Mouse (Mus musculus): ENCODE results near the gene Snw1. TPM values are rescaled to one million over a fixed set of nuclear protein-coding genes. Genes with fewer than 3 reads are reported as not detected.

Gene Snw1
- total RNA-seq, 1 experiment = 85.1 TPM

DNA sequence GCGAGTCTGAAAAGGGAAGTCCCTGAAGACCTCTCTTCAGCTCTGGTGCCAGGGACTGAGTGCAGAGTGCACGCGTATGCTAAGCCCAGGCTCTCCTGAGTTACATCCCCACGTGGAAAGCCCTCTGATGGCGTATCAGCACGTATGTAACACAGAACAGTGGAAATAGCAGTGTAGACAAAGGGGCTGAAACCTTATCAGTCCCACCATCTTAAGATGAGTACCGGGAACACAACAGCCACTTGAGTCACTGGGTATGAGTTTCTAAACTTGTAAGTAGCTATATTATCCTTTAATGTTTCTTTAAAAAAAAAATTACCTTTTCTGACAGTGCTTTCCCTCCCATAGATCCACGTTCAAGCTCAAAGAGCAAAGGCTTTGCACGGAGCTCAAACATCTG is 22.6 kb downstream of the Snw1 start:
- DNase-seq (ENCODE audit: low read depth, low spot score) = no peak
- Histone ChIP-seq H3K4me3 (ENCODE audit: insufficient read depth in 1 of 2, low read depth in 1 of 2, low read length in 2 of 2, poor library complexity in 1 of 2, severe bottlenecking in 1 of 2) (no peak overlapping the region), H3K36me3 (ENCODE audit: control insufficient read depth, insufficient read depth, low read length, poor library complexity, severe bottlenecking) (peaks cover 35% of the 10 kb centered on the region), H3K4me1 (ENCODE audit: control insufficient read depth in 2 of 2, insufficient read depth in 2 of 2, low read length in 2 of 2, poor library complexity in 1 of 2) (no peaks in the 10 kb centered on the region), H3K9ac (ENCODE audit: insufficient read depth, low read depth, low read length, poor library complexity, severe bottlenecking) (no peak overlapping the region), H3K9me3 (ENCODE audit: control insufficient read depth, insufficient read depth, low read depth, low read length) (no peaks in the 10 kb centered on the region), H3K27ac (ENCODE audit: insufficient read depth, low read depth, low read length, poor library complexity, severe bottlenecking) (no peak overlapping the region)
- TF ChIP-seq ZNF384 (IDR thresholded peaks at IDR 0.05; ENCODE audit: low read depth, low read length) (no peak), MAFK (IDR thresholded peaks at IDR 0.05; ENCODE audit: insufficient read depth, low read depth, low read length) (no peak), HCFC1 (IDR thresholded peaks at IDR 0.05; ENCODE audit: borderline replicate concordance, insufficient read depth, low read length) (no peak), CHD2 (IDR thresholded peaks at IDR 0.05; ENCODE audit: low read depth, low read length) (no peak), ZC3H11A (IDR thresholded peaks at IDR 0.05; ENCODE audit: borderline replicate concordance, low read depth, low read length) (no peak)
- in situ Hi-C loops (cut with MboI; ENCODE audit: low sequenced_read_pairs in 2 of 2, unreplicated experiment in 2 of 2) = loop anchor here (5.0 kb wide), 1 partner anchor 1303 kb away; no protein-coding TSS in a partner anchor

DNA sequence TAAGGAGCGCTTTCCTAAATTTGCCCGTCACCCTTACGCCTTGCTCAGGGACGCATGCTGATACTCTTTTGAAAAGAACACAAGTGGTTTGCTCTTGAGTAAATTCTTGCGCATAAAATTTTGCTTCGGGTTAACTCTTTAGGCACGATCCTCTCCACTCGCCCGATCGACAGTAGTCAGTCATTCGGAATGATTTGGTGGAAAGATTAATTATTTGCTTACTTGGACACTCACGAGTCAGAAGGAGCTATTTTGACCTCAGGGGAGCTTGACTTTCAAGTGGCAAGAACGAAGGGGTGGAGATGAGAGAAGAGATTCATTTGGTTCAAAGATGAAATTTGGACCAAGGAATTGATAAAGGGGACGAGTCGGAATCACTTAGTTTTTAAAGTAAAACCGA is 27.9 kb downstream of the Snw1 start:
- Histone ChIP-seq H3K4me1 (ENCODE audit: control insufficient read depth in 2 of 2, insufficient read depth in 2 of 2, low read length in 2 of 2, poor library complexity in 1 of 2) (peaks cover 0 to 2% of the 10 kb centered on the region in 2 experiments; a peak in 1 of 4 replicates), H3K36me3 (ENCODE audit: control insufficient read depth, insufficient read depth, low read length, poor library complexity, severe bottlenecking) (peaks cover 28% of the 10 kb centered on the region), H3K27ac (ENCODE audit: insufficient read depth, low read depth, low read length, poor library complexity, severe bottlenecking) (no peak overlapping the region), H3K9me3 (ENCODE audit: control insufficient read depth, insufficient read depth, low read depth, low read length) (no peaks in the 10 kb centered on the region), H3K9ac (ENCODE audit: insufficient read depth, low read depth, low read length, poor library complexity, severe bottlenecking) (peak overlapping the region; percentile 73; the same call in 1 of the 2 replicates), H3K4me3 (ENCODE audit: insufficient read depth in 1 of 2, low read depth in 1 of 2, low read length in 2 of 2, poor library complexity in 1 of 2, severe bottlenecking in 1 of 2) (peak overlapping the region; percentile 98 to 99)
- in situ Hi-C loops (cut with MboI; ENCODE audit: low sequenced_read_pairs in 2 of 2, unreplicated experiment in 2 of 2) = no loop called here
- no peak for DNase-seq (ENCODE audit: low read depth, low spot score)
- no peak for TF ChIP-seq HCFC1 (IDR thresholded peaks at IDR 0.05; ENCODE audit: borderline replicate concordance, insufficient read depth, low read length)

DNA sequence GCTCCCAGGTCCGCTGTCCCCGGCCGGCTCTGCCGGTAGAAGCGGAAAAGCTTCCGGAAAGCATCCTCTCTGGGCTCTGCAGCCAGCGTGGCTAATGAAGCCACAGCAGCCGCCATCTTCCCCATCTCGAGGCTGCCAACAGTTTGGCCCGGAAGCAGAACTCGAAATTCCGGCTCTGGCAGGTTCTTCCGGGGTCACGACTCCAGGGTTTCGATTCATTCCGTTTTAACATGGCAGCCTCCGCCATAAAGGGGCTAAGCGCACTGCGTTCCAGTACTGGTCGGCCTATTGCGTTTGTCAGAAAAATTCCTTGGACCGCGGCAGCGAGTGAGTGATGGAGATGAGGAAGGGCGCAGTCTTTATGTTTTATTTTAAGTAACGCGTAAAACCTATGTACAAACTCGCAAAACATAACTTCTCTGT is 28.4 kb downstream of the Snw1 start, which contains the start of the genes Slirp and Alkbh1:
TSS of gene Slirp (plus strand) at position 197 of the 423 bp plus-strand sequence.
TSS of gene Alkbh1 (minus strand) at position 318 of the 423 bp plus-strand sequence.
- DNase-seq (ENCODE audit: low read depth, low spot score) = peak; percentile 81
- Histone ChIP-seq H3K4me3 (ENCODE audit: insufficient read depth in 1 of 2, low read depth in 1 of 2, low read length in 2 of 2, poor library complexity in 1 of 2, severe bottlenecking in 1 of 2) (peak within 1 kb of the TSS; percentile 98 to 99), H3K4me1 (ENCODE audit: control insufficient read depth in 2 of 2, insufficient read depth in 2 of 2, low read length in 2 of 2, poor library complexity in 1 of 2) (peaks cover 0 to 2% of the 10 kb centered on the region in 2 experiments; a peak in 1 of 4 replicates), H3K9ac (ENCODE audit: insufficient read depth, low read depth, low read length, poor library complexity, severe bottlenecking) (peak within 1 kb of the TSS; percentile 95), H3K27ac (ENCODE audit: insufficient read depth, low read depth, low read length, poor library complexity, severe bottlenecking) (peak within 1 kb of the TSS; percentile 72), H3K36me3 (ENCODE audit: control insufficient read depth, insufficient read depth, low read length, poor library complexity, severe bottlenecking) (peaks cover 29% of the 10 kb centered on the region), H3K9me3 (ENCODE audit: control insufficient read depth, insufficient read depth, low read depth, low read length) (no peaks in the 10 kb centered on the region)
- in situ Hi-C loops (cut with MboI; ENCODE audit: low sequenced_read_pairs in 2 of 2, unreplicated experiment in 2 of 2) = no loop called here
- no peak; the same call in 1 of the 2 replicates for TF ChIP-seq ZC3H11A (IDR thresholded peaks at IDR 0.05; ENCODE audit: borderline replicate concordance, low read depth, low read length)
- peak; percentile 72 for TF ChIP-seq CHD2 (IDR thresholded peaks at IDR 0.05; ENCODE audit: low read depth, low read length)
- peak; percentile 80 for TF ChIP-seq HCFC1 (IDR thresholded peaks at IDR 0.05; ENCODE audit: borderline replicate concordance, insufficient read depth, low read length)

DNA sequence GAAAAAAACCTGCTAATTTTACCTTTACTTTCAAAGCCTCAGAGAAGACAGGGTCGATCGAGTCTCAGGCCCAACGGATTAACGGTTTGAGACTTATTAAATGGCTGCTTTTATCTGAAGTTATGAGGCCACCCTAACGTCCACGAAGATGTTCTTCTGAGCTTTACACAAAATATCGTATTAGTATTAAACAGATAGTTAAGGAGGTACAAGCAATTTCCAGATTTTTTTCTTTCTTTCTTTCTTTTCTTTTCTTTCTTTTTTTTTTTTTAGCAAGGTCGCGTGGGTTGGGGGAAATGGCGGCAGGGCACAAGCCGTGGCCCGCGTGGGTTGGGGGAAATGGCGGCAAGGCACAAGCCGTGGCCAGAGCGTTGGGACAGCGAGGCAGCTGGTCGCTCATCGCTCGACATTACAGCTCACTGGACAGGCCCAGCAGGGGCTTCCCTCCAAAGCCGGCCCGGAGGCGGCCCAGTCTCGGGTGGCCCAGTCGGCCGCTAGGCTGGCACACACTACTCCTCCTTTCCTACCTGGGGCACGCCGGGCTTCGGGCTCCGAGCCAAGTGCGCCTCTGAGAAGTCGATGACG is 28.9 kb downstream of the Snw1 start:
- Histone ChIP-seq H3K36me3 (ENCODE audit: control insufficient read depth, insufficient read depth, low read length, poor library complexity, severe bottlenecking) (peaks cover 31% of the 10 kb centered on the region), H3K9ac (ENCODE audit: insufficient read depth, low read depth, low read length, poor library complexity, severe bottlenecking) (peak overlapping the region; percentile 95), H3K4me1 (ENCODE audit: control insufficient read depth in 2 of 2, insufficient read depth in 2 of 2, low read length in 2 of 2, poor library complexity in 1 of 2) (peaks cover 0 to 2% of the 10 kb centered on the region in 2 experiments; a peak in 1 of 4 replicates), H3K4me3 (ENCODE audit: insufficient read depth in 1 of 2, low read depth in 1 of 2, low read length in 2 of 2, poor library complexity in 1 of 2, severe bottlenecking in 1 of 2) (peak overlapping the region; percentile 98 to 99), H3K27ac (ENCODE audit: insufficient read depth, low read depth, low read length, poor library complexity, severe bottlenecking) (peak overlapping the region; percentile 72), H3K9me3 (ENCODE audit: control insufficient read depth, insufficient read depth, low read depth, low read length) (no peaks in the 10 kb centered on the region)
- in situ Hi-C loops (cut with MboI; ENCODE audit: low sequenced_read_pairs in 2 of 2, unreplicated experiment in 2 of 2) = no loop called here
- no peak for DNase-seq (ENCODE audit: low read depth, low spot score)
- no peak for TF ChIP-seq MAFK (IDR thresholded peaks at IDR 0.05; ENCODE audit: insufficient read depth, low read depth, low read length)
- TF ChIP-seq ZNF384 (IDR thresholded peaks at IDR 0.05; ENCODE audit: low read depth, low read length) = peak; percentile 35; the same call in 1 of the 2 replicates

Measured in ES-E14 (cell line).